Mouse (Mus musculus) liver, embryonic 14.5 days (tissue): ENCODE results near the gene Tmem132b.

Experiments
- CTCF ChIP-seq: IDR thresholded peaks from 2 replicates; pipeline ENCODE4 v1.5.1; 2016; ENCODE audit warnings: antibody characterized with exemption, low read depth, control low read depth
- EP300 ChIP-seq: IDR thresholded peaks from 2 replicates; pipeline ENCODE4 v1.6.1; 2016; ENCODE audit warnings: antibody characterized with exemption, low read depth

DNA sequence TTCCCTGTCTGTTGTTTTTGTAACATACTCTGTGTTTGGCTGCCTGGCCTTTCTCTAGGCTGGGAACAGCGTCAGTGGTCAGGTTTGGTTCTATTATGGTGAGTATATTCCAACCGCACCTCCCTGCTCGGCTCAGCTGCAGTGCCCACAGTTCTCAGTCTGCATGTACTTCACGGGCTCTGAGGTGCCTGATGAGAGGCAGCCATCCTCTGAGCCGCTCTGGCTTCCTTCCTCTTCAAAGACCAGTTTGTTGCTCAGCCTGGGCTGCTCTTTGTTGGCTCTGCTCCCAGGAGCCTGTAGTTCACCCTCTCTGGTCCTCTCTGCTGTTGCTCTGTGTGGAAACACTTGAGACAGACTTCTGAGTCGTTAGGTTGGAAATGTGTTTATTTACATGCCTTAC, 151.9 kb downstream of the Tmem132b start:
- TF ChIP-seq EP300 (no peak), CTCF (no peak)
